In the genomic region with DNA sequence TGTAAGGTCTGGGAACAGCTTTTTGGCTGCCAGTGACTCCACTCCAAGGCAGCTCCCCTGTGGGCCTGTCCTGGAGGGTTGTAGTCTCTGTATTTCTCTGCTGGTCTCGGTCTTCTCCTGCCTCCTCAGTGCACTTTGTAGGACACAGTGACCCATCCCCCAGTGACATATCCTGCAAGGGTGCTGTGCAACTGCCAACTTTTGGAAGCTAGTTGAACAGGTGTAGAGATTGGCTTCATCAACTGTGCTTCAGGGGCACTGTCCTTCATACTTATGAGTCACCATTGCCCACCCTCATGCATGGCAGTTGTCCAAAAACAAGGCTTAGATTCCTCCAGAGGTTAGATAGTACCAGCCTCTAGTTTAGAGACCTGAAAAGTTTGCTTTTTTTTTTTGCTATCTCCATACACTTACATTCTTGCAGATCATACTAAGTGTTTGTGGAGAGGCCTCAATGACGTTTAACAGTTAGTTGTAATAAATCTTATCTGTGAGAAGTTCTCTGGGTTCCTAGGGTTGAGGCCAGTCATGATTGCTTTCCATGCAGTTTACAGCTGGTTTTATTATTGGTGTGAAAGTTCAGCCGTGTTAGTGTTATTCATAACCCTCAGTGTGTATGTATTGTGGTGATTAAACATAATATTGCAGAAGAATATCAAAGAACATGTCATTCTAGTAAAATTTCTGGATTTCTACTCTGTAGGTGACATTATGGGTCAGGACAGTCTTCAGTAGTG, we compare ENCODE assay signal across 1 mouse cellular context.
TF ChIP-seq lines count a peak whose summit lies in the region.

No protein-coding gene starts in this region.

TF ChIP-seq in myocyte, 11 proteins besides CTCF, POLR2A, EP300 and RAD21 (continued from another document):
- TF ChIP-seq CEBPB (IDR thresholded peaks at IDR 0.05; ENCODE audit: insufficient read depth, poor library complexity, severe bottlenecking) (no peak), USF1 (IDR thresholded peaks at IDR 0.05; ENCODE audit: low read depth) (no peak)
